Mouse (Mus musculus) CH12.LX (cell line): Measurements from ENCODE around the gene Ctla2b. TPM values are rescaled to one million over a fixed set of nuclear protein-coding genes. Genes with fewer than 3 reads are reported as not detected.

Experiments
- DNase-seq: peaks from one replicate; pipeline ENCODE4 v3.0.0-alpha.2; 2013; ENCODE audit errors: extremely low read depth
- H3K27ac ChIP-seq: 2 replicates; pipeline ENCODE4 v1.5.1; 2012; ENCODE audit warnings: low read depth, mild to moderate bottlenecking, control low read depth, moderate library complexity; ENCODE audit not compliant: insufficient read depth
- H3K27me3 ChIP-seq: replicated peaks from 2 replicates; pipeline ENCODE3; 2012; ENCODE audit warnings: inconsistent platforms
- H3K36me3 ChIP-seq, 2 experiments: replicated peaks in 1 of 2; 2 replicates each; pipeline versions ENCODE3 to v1.6.1; 2012; ENCODE audit warnings: inconsistent platforms in 1 of 2, low read length in 1 of 2, mild to moderate bottlenecking in 1 of 2, mixed read lengths in 1 of 2, moderate library complexity in 1 of 2; ENCODE audit not compliant: control insufficient read depth in 1 of 2, insufficient read depth in 1 of 2
- H3K4me1 ChIP-seq, 2 experiments: 2 replicates each; pipeline ENCODE4 v1.6.1; 2012; ENCODE audit warnings: inconsistent platforms in 1 of 2, moderate library complexity in 1 of 2; ENCODE audit not compliant: insufficient read depth in 2 of 2, control insufficient read depth in 1 of 2
- H3K4me2 ChIP-seq: 2 replicates; pipeline ENCODE4 v1.6.1; 2012; ENCODE audit warnings: low read depth, mild to moderate bottlenecking, control low read depth; ENCODE audit not compliant: poor library complexity, insufficient read depth, severe bottlenecking
- H3K4me3 ChIP-seq, 3 experiments: fragments of 150-350 bp in 1 of 3; sonication (generic) in 1 of 3; replicated peaks in 1 of 3; 2 replicates each; pipeline versions ENCODE3 to v1.5.1; 2011 to 2012; ENCODE audit warnings: low read depth in 2 of 3, low read length in 2 of 3, mild to moderate bottlenecking in 2 of 3, moderate library complexity in 2 of 3, control low read depth in 1 of 3, improper control_type of control experiment in 1 of 3, inconsistent platforms in 1 of 3, mixed read lengths in 1 of 3; ENCODE audit not compliant: poor library complexity in 1 of 3
- H3K79me2 ChIP-seq: replicated peaks from 2 replicates; pipeline ENCODE4 v1.6.1; 2012; ENCODE audit warnings: mild to moderate bottlenecking, moderate library complexity; ENCODE audit not compliant: control insufficient read depth, poor library complexity, insufficient read depth, severe bottlenecking; ENCODE audit errors: extremely low read depth
- H3K9ac ChIP-seq: 2 replicates; pipeline ENCODE4 v1.6.1; 2012; ENCODE audit warnings: low read depth, mild to moderate bottlenecking, control low read depth, moderate library complexity; ENCODE audit not compliant: insufficient read depth
- H3K9me3 ChIP-seq: replicated peaks from 2 replicates; pipeline ENCODE3; 2012; ENCODE audit warnings: low read length, inconsistent platforms, mixed read lengths
- BHLHE40 ChIP-seq: IDR thresholded peaks from 2 replicates; pipeline ENCODE4 v1.6.1; 2011; ENCODE audit warnings: mild to moderate bottlenecking, low read depth, low read length, improper control_type of control experiment
- CHD2 ChIP-seq: IDR thresholded peaks from 2 replicates; pipeline ENCODE4 v1.6.1; 2011; ENCODE audit warnings: low read length, improper control_type of control experiment
- CTCF ChIP-seq, 2 experiments: IDR thresholded peaks in 1 of 2; conservative IDR thresholded peaks in 1 of 2; 2 replicates each; pipeline ENCODE4 v1.5.1; 2011 to 2012; ENCODE audit warnings: low read depth in 2 of 2, low read length in 2 of 2, improper control_type of control experiment in 1 of 2, inconsistent platforms in 1 of 2, mild to moderate bottlenecking in 1 of 2, moderate library complexity in 1 of 2
- HCFC1 ChIP-seq: IDR thresholded peaks from 2 replicates; pipeline ENCODE4 v1.6.1; 2012; ENCODE audit warnings: low read depth, mild to moderate bottlenecking, inconsistent platforms, low read length, improper control_type of control experiment
- IRF4 ChIP-seq: IDR thresholded peaks from 2 replicates; pipeline ENCODE4 v1.6.1; 2014; ENCODE audit warnings: low read depth, mild to moderate bottlenecking, inconsistent platforms, low read length, improper control_type of control experiment
- JUN ChIP-seq: IDR thresholded peaks from 2 replicates; pipeline ENCODE4 v1.6.1; 2011; ENCODE audit warnings: low read depth, mild to moderate bottlenecking, low read length, improper control_type of control experiment, moderate library complexity; ENCODE audit not compliant: insufficient read depth
- MEF2A ChIP-seq: IDR thresholded peaks from 2 replicates; pipeline ENCODE4 v1.6.1; 2014; ENCODE audit warnings: low read depth, mild to moderate bottlenecking, inconsistent platforms, low read length, improper control_type of control experiment, borderline replicate concordance
- NELFE ChIP-seq: IDR thresholded peaks from 2 replicates; pipeline ENCODE4 v1.6.1; 2011; ENCODE audit warnings: low read depth, low read length, improper control_type of control experiment
- POLR2A ChIP-seq: IDR thresholded peaks from 2 replicates; pipeline ENCODE4 v1.6.1; 2011; ENCODE audit warnings: low read depth, mild to moderate bottlenecking, improper control_type of control experiment, low read length
- POLR2AphosphoS2 ChIP-seq: IDR thresholded peaks from 2 replicates; pipeline ENCODE4 v1.6.1; 2011; ENCODE audit warnings: low read depth, low read length, improper control_type of control experiment
- UBTF ChIP-seq: IDR thresholded peaks from 2 replicates; pipeline ENCODE4 v1.6.1; 2012; ENCODE audit warnings: low read depth, mild to moderate bottlenecking, inconsistent platforms, low read length, improper control_type of control experiment, moderate library complexity
- USF2 ChIP-seq: conservative IDR thresholded peaks from 2 replicates; pipeline ENCODE4 v1.6.1; 2011; ENCODE audit warnings: low read depth, low read length, improper control_type of control experiment
- ZMIZ1 ChIP-seq: IDR thresholded peaks from 2 replicates; pipeline ENCODE4 v1.6.1; 2012; ENCODE audit warnings: low read depth, mild to moderate bottlenecking, inconsistent platforms, low read length, improper control_type of control experiment
- dilution Hi-C: fragments of 300-500 bp; cut with MboI; formaldehyde crosslinking; loops from 2 replicates; pipeline ENCODE4 v1.14.3; 2020; ENCODE audit warnings: low sequenced_read_pairs; ENCODE audit not compliant: extremely low pct_unique_long_range_greater_than_20kb, extremely low pct_ligation_motif_present
- in situ Hi-C: fragments of 300-500 bp; cut with MboI; formaldehyde crosslinking; loops from 3 replicates; pipeline ENCODE4 v1.14.3; 2019; ENCODE audit warnings: low sequenced_read_pairs, low pct_ligation_motif_present, low pct_unique_long_range_greater_than_20kb, mixed read lengths
- polyA plus RNA-seq: library from polyadenylated mRNA; unstranded; fragments of >175 nt; gene quantifications from 2 replicates; pipeline ENCODE4 v1.2.1, GENCODE M21; 2012; ENCODE audit warnings: low read depth; ENCODE audit not compliant: insufficient read length
- total RNA-seq, 2 experiments: library from RNA; depleted of rRNA; stranded (reverse); fragments of 300-350 nt in 1 of 2; fragments of >200 nt in 1 of 2; gene quantifications; 2 replicates each; pipeline ENCODE4 v1.2.3; 2012 to 2014

Ctla2b gene
- total and polyA plus RNA-seq, 3 experiments = not detected

GRCm38 (mm10) chr13:60864281-60864680, 33.0 kb downstream of the Ctla2b start, which contains the start of gene 4930486L24Rik:
4930486L24Rik (minus strand) TSS chr13:60864475.
- H3K9ac ChIP-seq = no peak within 1 kb of the TSS
- no peaks in the 10 kb centered on the region for H3K4me1 ChIP-seq
- in situ Hi-C loops = no loop called here
- H3K4me3 ChIP-seq = no peak within 1 kb of the TSS
- no peak for DNase-seq
- dilution Hi-C loops = no loop called here
- peaks cover 36% of the 10 kb centered on the region for H3K9me3 ChIP-seq
- H3K27ac ChIP-seq = no peak within 1 kb of the TSS; the same call in 1 of the 2 replicates
- no peaks in the 10 kb centered on the region for H3K27me3 ChIP-seq
- no peaks in the 10 kb centered on the region for H3K79me2 ChIP-seq
- no peak within 1 kb of the TSS for H3K4me2 ChIP-seq
- TF ChIP-seq CHD2 = no peak
- H3K36me3 ChIP-seq = no peaks in the 10 kb centered on the region

GRCm38 (mm10) chr13:60848241-60849120, 48.8 kb downstream of the Ctla2b start:
- no peak overlapping the region for H3K4me3 ChIP-seq
- H3K36me3 ChIP-seq = no peaks in the 10 kb centered on the region
- H3K27me3 ChIP-seq = no peaks in the 10 kb centered on the region
- no peak overlapping the region for H3K4me2 ChIP-seq
- H3K4me1 ChIP-seq = no peaks in the 10 kb centered on the region
- no peak for TF ChIP-seq IRF4
- no peak for TF ChIP-seq JUN
- TF ChIP-seq POLR2AphosphoS2 = no peak
- no peak for TF ChIP-seq USF2
- TF ChIP-seq MEF2A = no peak
- TF ChIP-seq POLR2A = no peak
- TF ChIP-seq UBTF = no peak
- no peak for TF ChIP-seq NELFE
- TF ChIP-seq ZMIZ1 = no peak
- TF ChIP-seq CTCF (conservative IDR thresholded peaks at IDR 0.05 in 1 of 2, IDR thresholded peaks at IDR 0.05 in 1 of 2; ENCODE audit: low read depth in 2 of 2, low read length in 2 of 2) = no peak
- TF ChIP-seq HCFC1 = no peak
- TF ChIP-seq BHLHE40 = no peak
- dilution Hi-C loops = no loop called here
- no peak for DNase-seq
- no peak overlapping the region for H3K9ac ChIP-seq
- no peak overlapping the region for H3K27ac ChIP-seq
- H3K9me3 ChIP-seq = peaks cover 30% of the 10 kb centered on the region
- in situ Hi-C loops = no loop called here
- H3K79me2 ChIP-seq = no peaks in the 10 kb centered on the region

Other genes starting within 250 kb of the Ctla2b start
- not detected in 2 replicates for gene BC051665, start 111.1 kb downstream of the Ctla2b start, total RNA-seq (2012; rRNA removed)
- gene BC051665, start 111.1 kb downstream of the Ctla2b start, total RNA-seq (2014; rRNA removed) = not detected in 2 replicates
- gene BC051665, start 111.1 kb downstream of the Ctla2b start, polyA plus RNA-seq = not detected in 2 replicates
- not detected in 2 replicates for gene Ctsll3, start 94.6 kb downstream of the Ctla2b start, total RNA-seq (2012; rRNA removed)
- gene Ctsll3, start 94.6 kb downstream of the Ctla2b start, total RNA-seq (2014; rRNA removed) = not detected in 2 replicates
- gene Ctsll3, start 94.6 kb downstream of the Ctla2b start, polyA plus RNA-seq = not detected in 2 replicates
- gene 4930486L24Rik, start 33.0 kb downstream of the Ctla2b start, total RNA-seq (2012; rRNA removed) = not detected in 2 replicates
- gene 4930486L24Rik, start 33.0 kb downstream of the Ctla2b start, total RNA-seq (2014; rRNA removed) = not detected in 2 replicates
- gene 4930486L24Rik, start 33.0 kb downstream of the Ctla2b start, polyA plus RNA-seq = not detected in 2 replicates
- not detected in 2 replicates for gene Gm49392, start 553 bp downstream of the Ctla2b start, total RNA-seq (2012; rRNA removed)
- not detected in 2 replicates for gene Gm49392, start 553 bp downstream of the Ctla2b start, total RNA-seq (2014; rRNA removed)
- not detected in 2 replicates for gene Gm49392, start 553 bp downstream of the Ctla2b start, polyA plus RNA-seq
- not detected in 2 replicates for gene Tpbpb, start 7.4 kb upstream of the Ctla2b start, total RNA-seq (2012; rRNA removed)
- not detected in 2 replicates for gene Tpbpb, start 7.4 kb upstream of the Ctla2b start, total RNA-seq (2014; rRNA removed)
- not detected in 2 replicates for gene Tpbpb, start 7.4 kb upstream of the Ctla2b start, polyA plus RNA-seq
- not detected in 2 replicates for gene Gm49393, start 38.1 kb upstream of the Ctla2b start, total RNA-seq (2012; rRNA removed)
- gene Gm49393, start 38.1 kb upstream of the Ctla2b start, total RNA-seq (2014; rRNA removed) = not detected in 2 replicates
- not detected in 2 replicates for gene Gm49393, start 38.1 kb upstream of the Ctla2b start, polyA plus RNA-seq
- not detected in 2 replicates for gene Gm49391, start 39.1 kb upstream of the Ctla2b start, total RNA-seq (2012; rRNA removed)
- not detected in 2 replicates for gene Gm49391, start 39.1 kb upstream of the Ctla2b start, total RNA-seq (2014; rRNA removed)
- gene Gm49391, start 39.1 kb upstream of the Ctla2b start, polyA plus RNA-seq = not detected in 2 replicates
- gene Ctla2a, start 39.2 kb upstream of the Ctla2b start, total RNA-seq (2012; rRNA removed) = not detected in 2 replicates
- not detected in 2 replicates for gene Ctla2a, start 39.2 kb upstream of the Ctla2b start, total RNA-seq (2014; rRNA removed)
- gene Ctla2a, start 39.2 kb upstream of the Ctla2b start, polyA plus RNA-seq = not detected in 2 replicates
- gene Tpbpa, start 44.5 kb upstream of the Ctla2b start, total RNA-seq (2012; rRNA removed) = not detected in 2 replicates
- not detected in 2 replicates for gene Tpbpa, start 44.5 kb upstream of the Ctla2b start, total RNA-seq (2014; rRNA removed)
- not detected in 2 replicates for gene Tpbpa, start 44.5 kb upstream of the Ctla2b start, polyA plus RNA-seq
- gene Ctsj, start 108.5 kb upstream of the Ctla2b start, total RNA-seq (2012; rRNA removed) = not detected in 2 replicates
- gene Ctsj, start 108.5 kb upstream of the Ctla2b start, total RNA-seq (2014; rRNA removed) = not detected in 2 replicates
- not detected in 2 replicates for gene Ctsj, start 108.5 kb upstream of the Ctla2b start, polyA plus RNA-seq
- gene Ctsq, start 143.2 kb upstream of the Ctla2b start, total RNA-seq (2012; rRNA removed) = not detected in 2 replicates
- gene Ctsq, start 143.2 kb upstream of the Ctla2b start, total RNA-seq (2014; rRNA removed) = not detected in 2 replicates
- gene Ctsq, start 143.2 kb upstream of the Ctla2b start, polyA plus RNA-seq = not detected in 2 replicates